In genomic region chr11:51915656-51916032, GRCm38 (mm10) we compare ENCODE assay signal across 8 mouse cellular contexts. TPM values are rescaled to one million over a fixed set of nuclear protein-coding genes. Genes with fewer than 3 reads are reported as not detected.
A peak's percentile ranks its signal among the peaks of the same experiment; 100 is the strongest.
DNase-seq lines count a peak whose midpoint lies in the region; ATAC-seq and TF ChIP-seq lines count a peak whose summit lies in the region.

No protein-coding gene starts in this region.

- no peak for DNase-seq in lung, postnatal 0 days (ENCODE audit: low spot score)
- DNase-seq in lung, postnatal 36 days, result no peak
- no peak for DNase-seq in forebrain, embryonic 11.5 days (ENCODE audit: low spot score)
- DNase-seq in liver, embryonic 11.5 days (ENCODE audit: low spot score), result no peak
- no peak for DNase-seq in cerebellum, adult 18-20 months
- no peak for DNase-seq in right cerebral cortex, postnatal 4 days
- no peak for DNase-seq in left cerebral cortex, adult 11 months (ENCODE audit: low spot score)

- ATAC-seq in lung, postnatal 0 days, result no peak; the same call in 1 of the 2 replicates
- ATAC-seq in forebrain, embryonic 11.5 days (replicated peaks; ENCODE audit: low FRiP score), result no peak
- no peak for ATAC-seq in liver, embryonic 11.5 days (replicated peaks; ENCODE audit: low FRiP score)
- no peak; the same call in 1 of the 2 replicates for ATAC-seq in stomach, embryonic 14.5 days (ENCODE audit: insufficient number of reproducible peaks, insufficient read depth, low FRiP score, low read depth)

- no peaks in the 10 kb centered on the region for H3K27me3 ChIP-seq in lung, postnatal 0 days (replicated peaks; ENCODE audit: insufficient read depth, low read length)
- no peaks in the 10 kb centered on the region for H3K27me3 ChIP-seq in forebrain, embryonic 11.5 days (ENCODE audit: control insufficient read depth, insufficient read depth, low read length)
- H3K27me3 ChIP-seq in liver, embryonic 11.5 days (replicated peaks; ENCODE audit: control insufficient read depth, insufficient read depth, low read length), result no peaks in the 10 kb centered on the region; the same call in 1 of the 2 replicates
- no peaks in the 10 kb centered on the region for H3K27me3 ChIP-seq in stomach, embryonic 14.5 days (ENCODE audit: control insufficient read depth, insufficient read depth, low read length)

- peaks cover 14% of the 10 kb centered on the region; the same call in 1 of the 2 replicates for H3K4me1 ChIP-seq in lung, postnatal 0 days (ENCODE audit: insufficient read depth, low read depth, low read length)
- peaks cover 7% of the 10 kb centered on the region for H3K4me1 ChIP-seq in forebrain, embryonic 11.5 days (replicated peaks; ENCODE audit: control insufficient read depth, insufficient read depth, low read length)
- peaks cover 11% of the 10 kb centered on the region for H3K4me1 ChIP-seq in liver, embryonic 11.5 days (replicated peaks; ENCODE audit: control insufficient read depth, insufficient read depth, low read length)
- H3K4me1 ChIP-seq in stomach, embryonic 14.5 days (ENCODE audit: control insufficient read depth, insufficient read depth, low read length), result peaks cover 12% of the 10 kb centered on the region; the same call in 1 of the 2 replicates

- TF ChIP-seq EP300 in lung, postnatal 0 days (IDR thresholded peaks at IDR 0.05), result no peak

- H3K9ac ChIP-seq in lung, postnatal 0 days (replicated peaks; ENCODE audit: low read depth), result peak overlapping the region; percentile 13; the same call in 1 of the 2 replicates
- peak overlapping the region; percentile 48; the same call in 1 of the 2 replicates for H3K9ac ChIP-seq in forebrain, embryonic 11.5 days (ENCODE audit: low read length)
- H3K9ac ChIP-seq in liver, embryonic 11.5 days (ENCODE audit: low read depth, low read length), result no peak overlapping the region
- H3K9ac ChIP-seq in stomach, embryonic 14.5 days (replicated peaks; ENCODE audit: low read depth, low read length), result no peak overlapping the region; the same call in 1 of the 2 replicates

- no peak for TF ChIP-seq CTCF in lung, postnatal 0 days (IDR thresholded peaks at IDR 0.05)

- H3K4me3 ChIP-seq in lung, postnatal 0 days (ENCODE audit: low read depth, low read length), result no peak overlapping the region
- no peak overlapping the region for H3K4me3 ChIP-seq in forebrain, embryonic 11.5 days (ENCODE audit: low read depth, low read length)
- H3K4me3 ChIP-seq in liver, embryonic 11.5 days (ENCODE audit: low read depth, low read length), result peak overlapping the region; percentile 36; the same call in 1 of the 2 replicates
- peak overlapping the region; percentile 27; the same call in 1 of the 2 replicates for H3K4me3 ChIP-seq in stomach, embryonic 14.5 days (ENCODE audit: low read depth, low read length)

- H3K36me3 ChIP-seq in lung, postnatal 0 days (ENCODE audit: insufficient read depth, low read length), result no peaks in the 10 kb centered on the region
- no peaks in the 10 kb centered on the region for H3K36me3 ChIP-seq in forebrain, embryonic 11.5 days (ENCODE audit: control insufficient read depth, insufficient read depth, low read length)
- H3K36me3 ChIP-seq in liver, embryonic 11.5 days (ENCODE audit: control insufficient read depth, insufficient read depth, low read length), result no peaks in the 10 kb centered on the region
- no peaks in the 10 kb centered on the region for H3K36me3 ChIP-seq in stomach, embryonic 14.5 days (ENCODE audit: control insufficient read depth, insufficient read depth, low read length)

- no peaks in the 10 kb centered on the region for H3K9me3 ChIP-seq in lung, postnatal 0 days (ENCODE audit: low read length)
- no peaks in the 10 kb centered on the region for H3K9me3 ChIP-seq in forebrain, embryonic 11.5 days (ENCODE audit: control insufficient read depth, low read length)
- no peaks in the 10 kb centered on the region for H3K9me3 ChIP-seq in liver, embryonic 11.5 days (ENCODE audit: control insufficient read depth, low read length)
- no peaks in the 10 kb centered on the region for H3K9me3 ChIP-seq in stomach, embryonic 14.5 days (ENCODE audit: control insufficient read depth, low read depth, low read length)

- peak overlapping the region; percentile 58 for H3K4me2 ChIP-seq in lung, postnatal 0 days (replicated peaks; ENCODE audit: low read depth, low read length)
- peak overlapping the region; percentile 40; the same call in 1 of the 2 replicates for H3K4me2 ChIP-seq in forebrain, embryonic 11.5 days (ENCODE audit: low read depth, low read length, severe bottlenecking)
- H3K4me2 ChIP-seq in liver, embryonic 11.5 days, result peak overlapping the region; percentile 67
- peak overlapping the region; percentile 54 for H3K4me2 ChIP-seq in stomach, embryonic 14.5 days (replicated peaks; ENCODE audit: low read depth, low read length)

- WGBS in lung, postnatal 0 days, result 3% methylated on average over 8 of the region's 8 CpGs
- 19% methylated on average over 8 of the region's 8 CpGs for WGBS in forebrain, embryonic 11.5 days
- 15% methylated on average over 8 of the region's 8 CpGs for WGBS in liver, embryonic 11.5 days
- WGBS in stomach, embryonic 14.5 days, result 7% methylated on average over 8 of the region's 8 CpGs

- peak overlapping the region; percentile 98 for H3K27ac ChIP-seq in lung, postnatal 0 days (ENCODE audit: low read length)
- no peak overlapping the region for H3K27ac ChIP-seq in forebrain, embryonic 11.5 days (ENCODE audit: low read depth, low read length)
- no peak overlapping the region for H3K27ac ChIP-seq in liver, embryonic 11.5 days (ENCODE audit: low read depth, low read length)
- peak overlapping the region; percentile 85 for H3K27ac ChIP-seq in stomach, embryonic 14.5 days (ENCODE audit: low read length)

RNA-seq across cellular contexts. Expression of gene Cdkn2aipnl, which starts 51.8 kb away (rescaled TPM):
- 55.9 and 56.9 TPM in 2 replicates for polyA plus RNA-seq in lung, postnatal 0 days (2015; fragmentation: Nextera tagmentation; extraction: Ambion mirVana)
- polyA plus RNA-seq in forebrain, embryonic 11.5 days (2014; fragmentation: Nextera tagmentation; extraction: Ambion mirVana), result 130 and 142 TPM in 2 replicates
- 114 and 125 TPM in 2 replicates for polyA plus RNA-seq in liver, embryonic 11.5 days (2014; fragmentation: Nextera tagmentation; extraction: Ambion mirVana)
- 86.8 and 96.2 TPM in 2 replicates for polyA plus RNA-seq in stomach, embryonic 14.5 days (2014; fragmentation: Nextera tagmentation; extraction: Ambion mirVana)

RNA-seq across cellular contexts. Expression of gene Jade2, which starts 58.2 kb away (rescaled TPM):
- polyA plus RNA-seq in lung, postnatal 0 days (2015; fragmentation: Nextera tagmentation; extraction: Ambion mirVana), result 3.1 and 3.9 TPM in 2 replicates
- 0.29 and 0.55 TPM in 2 replicates for polyA plus RNA-seq in forebrain, embryonic 11.5 days (2014; fragmentation: Nextera tagmentation; extraction: Ambion mirVana)
- polyA plus RNA-seq in liver, embryonic 11.5 days (2014; fragmentation: Nextera tagmentation; extraction: Ambion mirVana), result 0.59 and 1.2 TPM in 2 replicates
- polyA plus RNA-seq in stomach, embryonic 14.5 days (2014; fragmentation: Nextera tagmentation; extraction: Ambion mirVana), result 1.5 and 1.8 TPM in 2 replicates

Comparison
In these comparisons a context has a peak if more than half of its experiments do, and no peak if none do; other contexts are left out.
1. H3K27ac ChIP-seq: peak in lung, postnatal 0 days (single experiment) and stomach, embryonic 14.5 days (single experiment); none in forebrain, embryonic 11.5 days (single experiment) and liver, embryonic 11.5 days (single experiment).
2. H3K4me3 ChIP-seq: peak in liver, embryonic 11.5 days (single experiment) and stomach, embryonic 14.5 days (single experiment); none in lung, postnatal 0 days (single experiment) and forebrain, embryonic 11.5 days (single experiment).
3. H3K9ac ChIP-seq: peak in lung, postnatal 0 days (single experiment) and forebrain, embryonic 11.5 days (single experiment); none in liver, embryonic 11.5 days (single experiment) and stomach, embryonic 14.5 days (single experiment).
4. Peak in every context shown above with its lines, with median percentiles within 50 percentile points of each other: H3K4me2 ChIP-seq.